Mouse (Mus musculus) neutrophil, adult 59 days (primary cell): ENCODE results near the gene Irf9. TPM values are rescaled to one million over a fixed set of nuclear protein-coding genes. Genes with fewer than 3 reads are reported as not detected.

ENCODE experiments used
- total RNA-seq, 2 experiments: library from RNA; stranded (reverse); gene quantifications; 1 replicate in 1 of 2; 2 replicates in 1 of 2; pipeline ENCODE4 v1.2.4; 2023

The Irf9 gene
- total RNA-seq, result 10 to 100 TPM; 42.3 to 50.1 TPM

GRCm38 (mm10) chr14:55603271-55603632, at the start of gene Irf9:
Irf9 (plus strand) TSS chr14:55603571.

DNA sequence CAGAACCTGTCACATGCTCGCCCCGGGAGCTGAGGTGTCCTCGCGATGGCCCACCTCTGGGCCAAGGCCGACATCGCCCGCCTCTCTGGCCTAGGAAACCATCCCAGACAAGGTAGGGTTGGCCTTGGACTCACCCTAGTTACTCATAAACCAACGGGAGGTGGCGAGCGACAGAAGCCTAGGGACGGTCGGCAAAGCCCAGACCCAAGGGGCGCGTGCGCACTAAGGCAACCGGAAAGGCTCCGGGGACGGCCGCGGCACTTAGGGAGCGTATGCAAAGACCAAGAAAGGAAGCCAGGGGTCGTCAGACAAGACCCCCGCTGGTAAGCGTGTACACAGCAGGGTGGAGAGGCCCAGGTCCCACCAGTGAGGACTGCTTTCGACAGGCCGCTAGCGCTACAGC, 43.6 kb upstream of the Irf9 start, which contains the start of gene Dcaf11:
Gene Dcaf11, plus strand, starts transcription at position 208 of the 403 bp plus-strand sequence.

GRCm38 (mm10) chr14:55560202-55561073, 42.9 kb upstream of the Irf9 start, which contains the start of gene A730061H03Rik:
A730061H03Rik (minus strand) TSS chr14:55560406.

GRCm38 (mm10) chr14:55575302-55575701, 28.1 kb upstream of the Irf9 start, which contains the start of gene Fitm1:
Fitm1 (plus strand) TSS chr14:55575617.

DNA sequence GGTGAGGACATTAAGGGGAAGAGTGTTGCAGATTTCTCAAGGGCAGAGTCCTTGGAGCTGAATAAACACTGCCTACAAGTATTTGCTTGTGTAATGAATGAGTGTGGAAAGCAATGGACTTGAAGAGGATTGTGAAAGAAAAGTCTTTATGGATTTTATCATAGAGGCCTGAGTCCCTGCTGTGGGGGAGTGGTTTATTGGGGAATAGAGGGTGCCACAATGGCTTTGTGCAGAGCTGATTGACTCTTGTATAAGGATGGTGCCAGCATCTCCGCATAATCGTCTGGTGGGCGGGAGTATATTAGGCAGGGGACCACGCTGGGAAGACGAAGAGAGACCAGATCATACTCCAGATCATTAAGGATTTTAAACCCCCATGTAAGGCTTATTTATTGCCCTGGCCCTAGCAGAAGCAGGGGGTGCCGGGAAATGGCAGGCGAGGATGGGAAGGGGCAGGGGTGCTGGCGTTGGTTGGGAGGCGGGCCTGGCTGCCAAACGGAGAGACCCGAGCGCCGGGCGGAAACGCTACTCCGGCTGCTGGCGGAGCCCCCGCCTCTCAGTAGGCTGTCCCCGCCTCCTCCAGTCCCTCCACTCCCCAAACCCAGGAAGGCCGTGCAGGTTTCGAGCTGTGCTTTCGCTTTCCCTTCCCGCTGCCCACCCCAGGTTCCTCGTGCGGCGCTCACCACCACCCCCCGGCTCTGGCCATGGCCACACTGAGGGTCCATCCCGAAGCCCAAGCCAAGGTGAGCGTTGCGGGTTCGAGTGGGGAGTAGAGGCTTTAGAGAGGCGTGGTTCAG, 25.3 kb upstream of the Irf9 start, which contains the start of gene Psme1:
Gene Psme1, plus strand, starts transcription at position 253 of the 797 bp plus-strand sequence.

DNA sequence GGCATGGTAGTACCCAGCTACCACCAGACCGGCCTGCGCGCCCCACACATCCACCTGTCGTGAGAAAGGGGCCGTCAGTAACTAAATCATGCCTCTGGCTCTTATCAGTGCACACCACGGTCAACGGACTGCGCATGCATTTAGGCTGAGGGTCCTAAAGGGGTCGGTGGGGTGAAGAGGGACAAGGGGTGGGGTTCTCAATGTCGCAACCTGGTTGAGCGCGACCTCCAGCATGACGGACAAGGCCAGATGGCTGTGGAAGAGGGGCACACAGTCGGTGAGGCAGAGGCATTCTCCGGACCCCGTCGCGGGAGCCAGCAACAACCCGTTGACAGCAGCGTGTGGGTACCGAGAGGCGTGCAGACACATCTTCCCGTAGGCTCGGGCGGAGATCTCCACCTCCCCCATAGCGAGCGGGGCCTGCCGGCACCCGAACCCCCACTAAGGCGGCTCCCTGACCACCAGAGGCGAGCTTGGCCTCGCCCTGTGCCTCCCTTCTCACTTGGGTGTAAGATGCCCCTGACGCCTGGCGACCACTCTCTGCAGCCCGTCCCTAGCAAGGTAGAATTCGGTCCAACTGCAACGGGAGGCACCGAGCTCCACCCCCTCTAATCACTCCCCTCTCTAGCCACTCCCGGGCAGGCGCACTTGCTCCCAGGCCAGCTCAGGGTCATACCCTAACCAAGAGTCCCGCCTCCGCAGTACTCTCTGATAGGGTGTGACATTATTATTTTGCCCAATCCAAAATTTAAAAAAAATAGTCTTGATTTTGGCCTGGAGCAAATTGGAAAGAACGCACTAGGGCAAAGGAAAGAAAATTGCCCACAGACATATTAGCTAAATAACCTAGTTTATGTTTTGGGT, 18.4 kb upstream of the Irf9 start, which contains the start of gene Emc9:
Gene Emc9, minus strand, starts transcription at position 601 of the 864 bp plus-strand sequence.

GRCm38 (mm10) chr14:55590748-55591330, 12.5 kb upstream of the Irf9 start, which contains the start of gene Psme2:
Psme2 (minus strand) TSS chr14:55591113.

DNA sequence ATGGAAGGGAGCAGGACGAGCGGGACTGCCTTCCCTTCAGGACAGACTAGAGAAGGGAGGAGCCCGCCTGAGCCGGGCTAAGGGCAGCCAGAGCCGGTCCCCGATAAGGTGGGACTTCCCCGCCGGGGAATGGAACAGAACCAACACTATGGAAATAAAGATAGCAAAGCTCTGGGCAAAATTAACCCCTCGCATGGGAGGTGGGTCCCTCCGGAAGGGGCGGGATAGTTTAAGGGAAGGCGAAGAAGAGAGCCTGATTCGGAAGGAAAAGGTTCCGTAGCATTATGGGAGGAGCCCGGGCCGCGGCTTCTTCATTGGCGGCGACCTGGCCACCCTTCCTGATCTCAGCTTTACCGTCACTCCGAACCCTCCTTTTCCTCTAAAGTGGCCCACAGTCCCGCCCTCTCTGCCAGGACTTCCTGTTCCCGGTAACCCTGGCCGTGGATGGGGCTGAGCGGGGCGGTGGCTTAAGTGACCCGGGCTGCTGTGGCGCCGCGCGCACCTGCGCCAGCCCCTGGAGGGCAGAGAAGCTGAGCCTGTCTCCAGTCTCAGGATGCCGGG, 12.0 kb upstream of the Irf9 start, which contains the start of gene Rnf31:
Gene Rnf31, plus strand, starts transcription at position 378 of the 561 bp plus-strand sequence.

DNA sequence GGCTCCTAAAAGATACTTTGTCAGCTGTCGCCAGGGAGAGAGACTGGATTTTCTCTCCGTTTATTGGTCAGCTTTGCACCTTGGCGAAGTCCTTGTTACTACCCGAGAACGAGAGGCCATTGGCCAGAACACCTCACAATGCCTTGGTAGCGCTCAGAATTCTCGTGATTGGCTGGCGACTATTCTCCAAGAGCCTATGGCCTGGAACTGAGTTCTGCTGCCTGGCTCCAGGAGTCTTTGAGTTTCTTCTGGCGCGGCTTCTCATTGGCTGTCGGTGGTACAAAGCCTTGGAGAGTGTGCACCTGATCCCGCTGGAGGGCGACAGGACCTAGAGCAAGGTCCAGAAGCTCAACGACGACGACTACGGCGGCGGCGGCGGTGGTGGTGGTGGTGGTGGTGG, 14.5 kb downstream of the Irf9 start, which contains the start of gene Rec8:
Gene Rec8, plus strand, starts transcription at position 216 of the 400 bp plus-strand sequence.

DNA sequence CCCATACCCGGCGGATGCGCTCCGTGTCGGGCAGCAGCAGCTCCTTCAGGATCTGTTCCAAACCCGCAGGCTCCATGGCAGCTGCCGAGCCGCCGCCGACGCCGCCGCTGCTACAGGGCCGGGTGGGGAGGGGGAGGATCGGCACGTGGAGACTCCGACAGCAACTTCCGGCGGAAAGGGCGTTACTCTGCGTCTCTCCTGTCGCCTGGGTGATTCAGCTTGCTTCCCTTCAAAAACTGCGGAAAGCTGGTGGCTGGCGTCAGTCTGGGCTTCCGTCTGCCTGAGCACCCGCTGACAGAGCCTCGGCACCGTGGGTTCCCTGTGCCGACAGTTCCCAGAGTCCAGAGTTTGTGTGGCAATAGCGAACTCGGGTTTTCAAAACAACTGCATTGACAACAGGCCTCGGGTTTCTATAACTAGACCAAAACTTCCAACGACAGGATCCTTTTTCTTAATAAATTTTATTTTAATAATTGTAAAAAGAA, 32.2 kb downstream of the Irf9 start, which contains the start of gene Ipo4:
Gene Ipo4, minus strand, starts transcription at position 435 of the 485 bp plus-strand sequence.

DNA sequence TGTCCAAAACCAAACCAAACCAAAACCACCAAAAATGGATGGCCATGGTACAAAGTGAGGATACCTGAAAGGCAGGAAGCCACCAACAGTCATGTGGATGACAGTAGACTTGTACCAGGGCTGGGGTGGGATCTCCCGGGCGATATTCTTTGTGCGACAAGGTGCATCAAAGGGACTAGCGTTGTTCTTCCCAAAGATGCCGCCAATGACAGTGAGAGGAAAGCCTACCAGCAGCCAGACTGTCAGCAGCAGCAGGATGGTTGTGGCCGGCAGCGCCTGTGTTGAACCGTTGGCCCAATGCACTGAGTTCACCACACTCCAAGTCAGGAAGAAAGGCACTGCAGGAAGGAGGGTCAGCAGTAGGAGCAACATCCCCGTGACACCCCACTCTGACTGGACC, 34.4 kb downstream of the Irf9 start, which contains the start of gene Gm49378:
Gene Gm49378, minus strand, starts transcription at position 101 of the 400 bp plus-strand sequence.

DNA sequence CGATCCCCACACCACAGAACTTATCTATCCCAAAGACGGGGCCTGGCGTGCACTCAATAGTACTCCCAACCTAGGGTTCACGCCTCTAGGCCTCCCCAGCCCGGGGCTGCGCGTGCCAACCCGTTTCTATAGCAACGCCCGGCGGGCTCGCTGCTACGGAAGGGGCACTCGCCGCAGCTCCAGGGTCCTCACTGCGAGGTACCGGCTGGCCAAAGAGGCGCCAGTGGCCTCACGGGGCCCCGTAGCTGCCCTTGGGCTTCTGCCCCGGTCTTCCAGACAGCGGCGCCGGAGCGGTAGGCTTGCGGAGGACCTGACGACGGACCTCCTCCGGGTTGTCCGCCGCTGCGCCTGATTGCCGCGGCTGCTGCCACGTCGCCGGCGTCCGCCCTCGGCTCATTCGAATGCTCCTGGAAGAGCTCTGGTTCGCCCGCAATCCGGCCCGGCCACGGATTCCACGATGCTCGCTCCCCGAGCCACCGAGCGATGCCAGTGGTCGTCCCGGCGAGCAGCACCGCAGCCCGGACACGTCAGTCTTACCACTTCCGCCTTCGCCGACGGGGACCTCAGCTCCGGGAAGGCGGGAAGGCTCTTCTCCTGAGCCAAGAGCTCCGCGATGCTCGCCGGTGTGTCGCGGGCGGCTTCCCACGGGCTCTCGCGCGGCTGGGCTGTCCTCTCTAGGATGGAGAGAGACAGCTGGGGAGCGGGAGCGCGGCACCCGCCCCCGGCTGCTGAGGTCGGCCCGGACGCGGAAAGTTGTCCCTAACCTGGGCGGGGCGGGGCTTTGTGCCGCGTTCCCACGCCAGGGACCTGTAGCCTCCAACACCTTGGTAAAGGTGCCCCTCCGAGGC, 39.9 kb downstream of the Irf9 start, which contains the start of gene Tm9sf1:
Gene Tm9sf1, minus strand, starts transcription at position 747 of the 848 bp plus-strand sequence.

DNA sequence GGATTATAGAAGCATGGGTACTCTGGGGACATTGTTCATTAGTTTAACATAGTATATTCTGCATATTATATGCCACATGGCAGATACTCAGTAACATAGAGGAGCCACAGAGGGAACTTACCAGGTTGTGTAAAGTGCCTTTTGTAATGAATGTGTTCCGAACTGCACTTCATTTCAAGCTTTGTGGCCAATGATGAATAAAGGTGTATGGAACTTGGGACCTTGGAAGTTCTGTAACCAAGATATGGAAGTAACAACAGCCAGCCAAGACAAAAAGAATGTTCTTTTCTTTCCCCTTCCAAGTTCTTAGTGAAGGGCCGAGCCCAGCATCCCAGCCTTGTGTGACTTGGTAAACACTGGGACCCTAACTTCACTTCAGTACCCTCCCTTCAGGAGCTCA, 46.5 kb downstream of the Irf9 start, which contains the start of gene Tssk4:
Gene Tssk4, plus strand, starts transcription at position 301 of the 400 bp plus-strand sequence.

Other genes starting within 250 kb of the Irf9 start
- 10 to 100 TPM; 16.0 to 20.8 TPM for gene Dhrs4, start 124.8 kb upstream of the Irf9 start, total RNA-seq
- gene Carmil3, start 112.9 kb upstream of the Irf9 start, total RNA-seq, result under 1 TPM; 0.22 to 0.42 TPM
- not detected for gene Cpne6, start 93.1 kb upstream of the Irf9 start, total RNA-seq
- gene Nrl, start 78.6 kb upstream of the Irf9 start, total RNA-seq, result not detected
- 10 to 100 TPM; 25.2 to 30.4 TPM for gene Pck2, start 63.3 kb upstream of the Irf9 start, total RNA-seq
- gene Dcaf11, start 43.6 kb upstream of the Irf9 start, total RNA-seq, result 10 to 100 TPM; 51.8 to 54.8 TPM
- gene A730061H03Rik, start 43.2 kb upstream of the Irf9 start, total RNA-seq, result 1 to 10 TPM; 1.9 to 3.3 TPM
- gene Fitm1, start 28.0 kb upstream of the Irf9 start, total RNA-seq, result not detected
- gene Psme1, start 25.4 kb upstream of the Irf9 start, total RNA-seq, result 100 to 1,000 TPM; 138 to 143 TPM
- 1 to 10 TPM; 4.4 to 5.9 TPM for gene Emc9, start 18.3 kb upstream of the Irf9 start, total RNA-seq
- gene Psme2, start 12.5 kb upstream of the Irf9 start, total RNA-seq, result 100 to 1,000 TPM; 180 to 210 TPM
- 10 to 100 TPM; 57.6 to 74.7 TPM for gene Rnf31, start 11.9 kb upstream of the Irf9 start, total RNA-seq
- 1 to 10 TPM in 1 of 2 experiments, not detected in 1; 1.3 TPM for gene Rec8, start 14.5 kb downstream of the Irf9 start, total RNA-seq
- gene Ipo4, start 32.4 kb downstream of the Irf9 start, total RNA-seq, result 10 to 100 TPM; 10.7 to 12.2 TPM
- 1 to 10 TPM in 1 of 2 experiments, under 1 TPM in 1; 0.79 to 2.4 TPM for gene Gm49378, start 34.3 kb downstream of the Irf9 start, total RNA-seq
- 10 to 100 TPM; 34.3 to 37.8 TPM for gene Tm9sf1, start 40.2 kb downstream of the Irf9 start, total RNA-seq
- 1 to 10 TPM; 1.6 to 2.0 TPM for gene Tssk4, start 46.6 kb downstream of the Irf9 start, total RNA-seq
- gene Mdp1, start 56.9 kb downstream of the Irf9 start, total RNA-seq, result 10 to 100 TPM; 13.2 to 13.9 TPM
- gene Gmpr2, start 68.4 kb downstream of the Irf9 start, total RNA-seq, result 10 to 100 TPM; 15.8 to 16.6 TPM
- 100 to 1,000 TPM; 154 to 173 TPM for gene Nedd8, start 68.6 kb downstream of the Irf9 start, total RNA-seq
- 10 to 100 TPM; 53.2 to 64.0 TPM for gene Tinf2, start 78.2 kb downstream of the Irf9 start, total RNA-seq
- gene Tgm1, start 110.4 kb downstream of the Irf9 start, total RNA-seq, result 1 to 10 TPM in 1 of 2 experiments, under 1 TPM in 1; 0.71 to 1.4 TPM
- 10 to 100 TPM; 23.8 to 27.4 TPM for gene Rabggta, start 118.7 kb downstream of the Irf9 start, total RNA-seq
- gene Dhrs1, start 142.1 kb downstream of the Irf9 start, total RNA-seq, result 10 to 100 TPM; 53.1 to 63.6 TPM
- gene Nop9, start 142.1 kb downstream of the Irf9 start, total RNA-seq, result 10 to 100 TPM; 19.3 to 28.9 TPM
- under 1 TPM in 1 of 2 experiments, not detected in 1; 0.53 TPM for gene Cideb, start 154.9 kb downstream of the Irf9 start, total RNA-seq
- gene Ltb4r2, start 157.9 kb downstream of the Irf9 start, total RNA-seq, result under 1 TPM; 0.79 to 0.84 TPM
- 100 to 1,000 TPM; 203 to 224 TPM for gene Ltb4r1, start 162.4 kb downstream of the Irf9 start, total RNA-seq
- under 1 TPM; 0.36 to 0.51 TPM for gene Adcy4, start 180.5 kb downstream of the Irf9 start, total RNA-seq
- 10 to 100 TPM; 29.1 to 40.3 TPM for gene Ripk3, start 185.3 kb downstream of the Irf9 start, total RNA-seq
- not detected for gene Nfatc4, start 219.6 kb downstream of the Irf9 start, total RNA-seq